Mouse (Mus musculus): Measurements from ENCODE around the gene Ccdc6.

DNA sequence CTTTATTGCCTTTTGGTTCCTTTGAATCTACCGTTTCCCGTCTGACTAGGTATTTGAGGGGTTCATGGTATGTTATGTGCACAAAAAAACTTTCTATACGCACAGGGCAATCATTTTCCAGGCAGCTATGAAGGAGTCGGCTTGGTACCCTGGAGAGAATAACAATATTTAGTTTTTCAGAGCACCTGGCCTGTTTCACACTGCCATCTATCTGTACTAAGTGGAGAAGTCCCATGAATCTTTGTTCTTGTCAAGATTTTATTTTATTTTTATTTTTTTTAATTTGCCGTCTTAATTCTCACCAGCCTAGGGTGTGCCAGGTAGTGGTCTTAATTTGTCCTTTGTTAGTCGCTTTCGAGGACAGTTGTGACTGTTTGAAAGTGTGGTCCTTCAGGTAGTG lies 40.7 kb downstream of the Ccdc6 start:
- TF ChIP-seq CTCF (IDR thresholded peaks at IDR 0.05; ENCODE audit: low read depth, low read length) (no peak), GATA1 (IDR thresholded peaks at IDR 0.05; ENCODE audit: borderline replicate concordance, low read length) (no peak)
